Mouse (Mus musculus) mesoderm, embryonic 11.5 days (tissue): Measurements from ENCODE around the gene Ckap4.
A peak's percentile ranks its signal among the peaks of the same experiment; 100 is the strongest.

Source experiments
- DNase-seq: peaks from one replicate; pipeline ENCODE4 v3.0.0-alpha.2; 2012; ENCODE audit warnings: low read depth, low spot score

Ckap4 gene

DNA sequence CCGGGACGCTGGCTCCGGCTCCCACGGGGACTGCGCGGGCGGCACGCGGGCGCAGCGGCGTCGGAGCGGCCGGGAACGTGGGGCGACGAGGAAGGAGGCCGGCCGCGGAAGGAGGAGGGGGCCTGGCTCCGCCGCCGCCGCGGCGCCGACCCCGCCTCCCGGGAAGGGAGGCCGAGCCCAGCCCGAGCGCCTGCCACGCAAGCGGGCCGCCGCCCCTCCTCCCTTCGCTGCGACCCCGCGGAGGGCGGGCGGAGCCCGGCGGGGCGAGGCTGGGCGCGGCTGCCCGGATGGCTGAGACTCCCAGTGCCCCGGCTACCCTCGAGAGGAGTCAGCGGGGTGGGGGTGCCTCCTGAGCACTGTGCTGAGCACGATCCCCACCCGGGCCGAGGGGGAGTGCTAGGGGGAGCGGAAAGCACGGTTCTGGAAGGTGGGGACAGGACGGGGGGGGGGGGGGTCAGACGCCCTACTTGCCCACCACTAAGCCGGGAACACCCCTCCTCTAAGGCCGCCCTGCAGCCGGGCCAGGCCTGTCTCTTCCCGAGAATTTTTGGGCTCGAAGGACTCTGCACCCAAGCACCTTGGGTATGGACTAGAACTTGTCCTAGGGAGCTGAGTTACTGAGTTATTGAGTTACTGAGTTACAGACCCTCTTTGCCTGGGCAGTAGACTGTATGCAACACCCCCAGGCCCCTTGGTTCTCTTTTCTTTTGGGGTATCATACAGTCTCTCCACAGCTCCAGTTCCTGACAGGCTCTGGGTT, at the start of gene Ckap4:
Ckap4 (minus strand) TSS at position 151 of the 760 bp plus-strand sequence.
- DNase-seq: peak; percentile 84

- DNase-seq: no peak
These were observed 48.4 kb upstream of the Ckap4 start for GRCm38 (mm10) chr10:84582236-84582635.

DNA sequence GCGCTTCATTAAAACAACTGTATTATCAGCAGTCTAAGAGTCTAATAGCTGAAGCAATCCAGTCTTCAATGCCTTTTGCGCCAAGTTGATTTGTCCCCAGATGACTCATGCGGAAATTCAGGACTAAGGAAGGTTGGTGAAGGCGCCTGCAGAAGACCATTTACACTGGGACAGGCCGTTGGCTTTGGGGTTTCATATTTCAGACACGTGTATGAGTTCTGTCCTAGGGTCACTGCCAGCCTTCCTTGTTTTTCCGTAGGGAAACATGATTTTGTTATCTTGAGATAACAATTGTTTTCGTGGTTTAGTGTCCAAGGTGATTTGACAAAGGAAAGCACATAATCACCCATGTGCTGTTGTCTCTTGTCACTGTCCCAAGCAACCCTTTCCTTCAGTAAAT, 47.3 kb upstream of the Ckap4 start:
- no peak for DNase-seq

DNA sequence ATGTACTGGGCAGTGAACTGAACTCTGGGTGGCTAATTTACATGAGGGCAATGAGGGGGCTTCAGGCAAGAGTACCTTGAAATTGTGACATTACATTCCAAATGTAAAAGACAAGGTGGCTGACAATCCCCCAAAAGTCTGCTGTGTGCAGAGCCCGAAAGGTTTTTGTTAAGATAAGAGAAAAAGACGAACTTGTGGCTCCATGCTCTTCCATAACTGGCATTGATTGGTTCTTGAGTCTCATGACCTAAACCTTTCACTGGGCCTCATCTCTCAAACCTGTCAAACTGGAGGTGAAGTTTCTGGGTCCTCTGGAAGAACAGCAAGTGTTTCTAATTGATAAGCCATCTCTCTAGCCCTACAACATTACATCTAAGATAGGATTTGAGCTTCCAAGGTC, 45.7 kb upstream of the Ckap4 start:
- DNase-seq: no peak

DNA sequence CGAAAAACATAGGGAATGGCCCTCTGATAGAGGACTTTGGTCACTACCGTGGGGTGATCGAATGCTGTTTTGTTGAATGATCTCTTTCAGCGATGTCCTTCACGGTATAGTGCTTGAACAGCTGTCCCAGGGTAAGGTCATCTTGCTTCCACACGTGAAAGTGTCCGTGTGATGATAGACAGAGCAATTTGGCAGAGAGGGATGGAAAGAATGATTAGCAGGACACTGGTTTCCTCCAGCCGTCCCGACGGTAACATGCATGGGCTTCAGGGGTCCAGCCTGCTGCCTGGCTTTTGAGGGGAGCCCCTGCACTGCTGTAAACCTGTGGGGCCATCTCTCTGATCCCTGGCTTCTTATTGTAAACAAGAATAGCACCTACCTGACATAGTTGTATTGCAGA, 44.9 kb upstream of the Ckap4 start:
- DNase-seq: no peak

- peak; percentile 65 for DNase-seq
These were observed 43.3 kb upstream of the Ckap4 start for GRCm38 (mm10) chr10:84577071-84577727.

GRCm38 (mm10) chr10:84576395-84577070, 42.7 kb upstream of the Ckap4 start, which contains the start of gene Tcp11l2:
Tcp11l2 (plus strand) TSS chr10:84576626.
- peak; percentile 96 for DNase-seq

DNA sequence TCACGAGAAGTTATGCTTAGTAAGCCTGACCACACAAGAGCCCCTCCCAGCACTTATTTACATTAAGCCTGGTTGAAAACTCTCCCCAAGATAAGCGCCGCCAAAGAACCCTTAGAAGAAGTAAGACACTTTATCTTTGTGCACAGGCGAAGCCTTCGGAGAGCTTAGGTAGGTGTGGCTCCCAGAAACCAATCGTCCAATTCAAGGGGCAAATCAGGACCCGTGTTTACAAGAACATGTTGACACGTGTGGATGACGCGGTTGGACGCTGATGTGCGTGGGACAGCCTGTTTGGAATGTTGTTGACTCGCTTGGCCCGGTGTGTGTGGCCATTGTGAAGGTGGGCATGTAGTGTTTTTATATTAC, 42.1 kb upstream of the Ckap4 start:
- no peak for DNase-seq

DNA sequence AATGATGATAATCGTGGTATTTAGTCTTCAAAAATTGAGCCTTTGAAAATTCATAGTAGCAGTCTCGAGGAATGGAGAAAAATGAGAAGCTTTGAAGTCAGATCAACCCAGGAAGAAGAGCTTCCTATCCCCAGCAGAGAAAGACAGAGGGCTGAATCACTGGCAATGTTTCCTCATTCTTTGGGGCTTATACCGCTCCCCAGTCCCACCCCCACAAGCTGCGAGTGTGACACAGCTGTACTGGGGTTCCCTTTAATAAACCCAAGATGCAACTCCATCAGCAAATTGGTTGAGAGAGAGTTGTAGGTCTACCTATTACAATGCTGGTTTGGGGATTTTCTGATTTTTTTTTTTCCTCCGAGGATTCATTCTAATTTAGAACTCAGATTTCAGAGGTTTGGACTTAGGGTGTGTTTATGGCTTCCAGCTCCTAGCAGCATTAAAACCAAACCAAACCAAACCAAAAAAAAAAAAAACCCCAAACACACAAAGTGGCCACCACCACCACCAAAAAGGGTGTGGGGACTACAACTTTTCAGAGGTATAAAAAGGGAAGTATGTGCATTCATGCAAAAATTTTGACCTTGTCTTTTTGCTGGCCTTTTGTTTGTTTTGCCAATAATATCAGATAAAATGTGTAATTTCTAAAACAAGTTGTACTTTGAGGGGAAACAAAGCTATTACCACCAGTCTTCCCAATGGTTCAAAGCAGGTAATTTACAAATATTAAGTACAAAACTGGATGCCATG, 40.0 kb upstream of the Ckap4 start:
- DNase-seq: no peak

- DNase-seq: no peak
These were observed 37.3 kb upstream of the Ckap4 start for GRCm38 (mm10) chr10:84571052-84571639.

DNA sequence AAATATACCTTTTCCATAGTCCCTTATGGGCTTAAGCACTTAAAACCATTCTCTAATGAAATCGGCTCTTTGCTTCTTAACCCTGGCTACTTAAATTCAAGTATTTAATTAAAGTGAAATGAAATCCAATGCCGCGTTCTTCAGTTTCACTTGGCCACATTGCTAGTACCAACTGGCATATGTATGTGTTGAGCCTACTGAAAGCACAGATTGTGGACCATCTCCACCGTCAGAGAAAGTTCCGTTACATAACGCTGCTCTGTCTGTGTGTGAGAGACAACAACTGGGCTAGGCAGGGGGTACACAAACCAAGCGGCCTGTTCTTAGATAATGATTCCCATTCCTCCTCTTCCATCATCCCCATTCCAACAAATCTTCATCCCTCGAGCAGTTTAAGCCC, 30.6 kb upstream of the Ckap4 start:
- DNase-seq: no peak

GRCm38 (mm10) chr10:84562567-84563554, 29.0 kb upstream of the Ckap4 start:
- DNase-seq: peak; percentile 31

GRCm38 (mm10) chr10:84562121-84562520, 28.3 kb upstream of the Ckap4 start:
- peak; percentile 47 for DNase-seq

DNA sequence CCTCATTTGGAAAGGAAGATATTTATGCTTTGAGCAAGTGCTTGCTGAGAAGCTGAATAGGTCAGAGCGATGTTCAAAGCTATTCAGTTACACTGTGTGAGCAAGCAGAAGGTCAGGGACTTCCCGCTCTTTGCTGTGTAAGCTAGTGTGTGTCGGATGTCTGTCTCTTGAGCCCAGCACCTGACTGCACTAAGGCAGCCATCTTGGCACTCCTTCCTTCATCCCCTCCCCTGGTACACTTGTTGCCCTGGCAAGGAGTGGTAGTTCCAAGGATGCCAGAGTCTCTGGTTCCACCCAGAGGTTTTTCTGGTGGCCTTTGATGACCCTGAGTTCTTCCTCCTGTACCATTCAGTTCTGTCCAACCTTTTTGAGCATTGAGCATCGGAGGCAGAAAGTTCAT, 26.1 kb upstream of the Ckap4 start:
- no peak for DNase-seq

DNA sequence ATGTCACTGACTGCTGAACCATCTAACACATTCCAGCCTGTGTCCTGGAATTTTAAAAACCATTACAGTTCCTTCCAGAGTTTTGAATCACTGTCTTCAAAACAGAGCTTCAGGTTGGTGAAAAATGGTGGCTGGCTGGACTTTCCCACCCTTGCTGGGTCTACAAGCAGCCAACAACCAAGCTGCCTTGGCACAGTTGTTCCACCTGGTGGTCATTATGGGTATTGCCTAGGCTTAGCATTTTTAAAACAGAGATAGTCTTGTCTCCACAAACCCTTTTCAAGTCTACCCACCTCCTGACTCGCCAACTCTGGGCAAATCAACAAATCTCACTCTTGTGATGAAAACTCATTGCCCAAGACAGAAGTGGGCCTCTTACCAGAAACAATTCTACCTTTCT, 24.6 kb upstream of the Ckap4 start:
- no peak for DNase-seq

- no peak for DNase-seq
These were observed 22.3 kb upstream of the Ckap4 start for GRCm38 (mm10) chr10:84556120-84556519.

- no peak for DNase-seq
These were observed 20.6 kb upstream of the Ckap4 start for GRCm38 (mm10) chr10:84554291-84555009.

DNA sequence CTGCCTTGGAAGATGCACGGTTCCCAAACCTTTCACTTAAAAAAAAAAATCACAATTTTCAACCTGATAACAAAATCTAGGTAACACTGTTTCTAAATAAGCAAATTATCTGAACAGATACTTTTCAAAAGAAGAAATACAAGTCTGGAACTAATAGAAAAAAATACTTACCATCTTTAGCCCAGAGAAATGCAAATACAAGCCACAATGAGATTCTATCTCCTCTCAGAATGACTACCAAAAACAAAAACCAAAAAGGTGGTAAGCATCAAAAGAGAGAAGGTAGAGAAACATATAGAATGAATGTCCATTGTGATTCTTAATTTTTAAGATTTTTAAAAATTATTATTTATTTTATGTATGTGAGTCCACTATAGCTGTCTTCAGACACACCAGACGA, 18.6 kb upstream of the Ckap4 start:
- DNase-seq: no peak

DNA sequence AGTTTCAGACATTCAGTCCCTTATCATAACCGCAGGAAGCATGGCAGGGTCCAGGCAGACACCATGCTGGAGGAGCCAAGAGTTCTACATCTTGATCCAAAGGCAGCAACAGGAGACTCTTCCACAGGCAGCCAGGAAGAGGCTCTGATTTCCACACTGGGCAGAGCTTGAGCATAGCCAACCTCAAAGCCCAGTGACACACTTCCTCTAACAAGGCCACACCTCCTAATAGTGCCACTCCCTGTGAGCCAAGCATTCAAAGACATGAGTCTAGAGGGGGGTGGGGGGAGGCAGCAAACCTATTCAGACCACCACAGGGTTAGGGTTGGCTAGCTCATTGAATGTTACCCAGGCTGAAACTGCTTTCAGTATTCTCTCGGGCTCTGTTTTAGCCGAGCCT, 18.0 kb upstream of the Ckap4 start:
- DNase-seq: no peak

DNA sequence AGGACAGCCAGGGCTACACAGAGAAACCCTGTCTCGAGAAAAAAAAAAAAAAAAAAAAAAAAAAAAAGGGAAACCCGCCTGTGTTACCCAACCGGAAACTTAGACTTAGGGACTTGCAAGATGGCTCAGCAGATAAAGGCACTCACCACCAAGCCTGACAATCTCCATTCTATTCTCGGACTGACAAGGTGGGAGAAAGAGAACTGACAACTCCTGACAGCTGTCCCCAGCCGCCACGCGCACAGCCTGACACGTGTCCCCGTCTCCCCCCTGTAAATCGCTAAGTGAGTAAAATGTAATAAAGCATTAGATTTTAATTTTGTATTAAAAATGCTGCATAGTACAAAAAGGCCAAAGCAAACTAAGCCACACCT, 16.0 kb upstream of the Ckap4 start:
- DNase-seq: no peak
